Mouse (Mus musculus) frontal cortex, postnatal 10 days (tissue): ENCODE measurements around the gene 4931429L15Rik.

Experiments used
- DNase-seq, 2 experiments: peaks; one replicate each; pipeline ENCODE4 v3.0.0; 2022; ENCODE audit warnings: low spot score in 2 of 2, mixed read lengths in 1 of 2

Gene 4931429L15Rik

GRCm38 (mm10) chr9:46259111-46259510 lies 60.7 kb downstream of the 4931429L15Rik start:
- no peak for DNase-seq

- no peak for DNase-seq
Measured at GRCm38 (mm10) chr9:46257546-46257945, 62.2 kb downstream of the 4931429L15Rik start.

GRCm38 (mm10) chr9:46256658-46257385 lies 63.0 kb downstream of the 4931429L15Rik start:
- DNase-seq = no peak

- no peak for DNase-seq
Measured at GRCm38 (mm10) chr9:46256177-46256576, 63.6 kb downstream of the 4931429L15Rik start.
